Mouse (Mus musculus) bone marrow macrophage, adult 2 months (primary cell): ENCODE data around the gene Enho.

Experiments
- CTCF ChIP-seq: IDR thresholded peaks from 2 replicates; pipeline ENCODE4 v1.5.1; 2012; ENCODE audit warnings: low read depth, mild to moderate bottlenecking, low read length, moderate library complexity
- POLR2A ChIP-seq: IDR thresholded peaks from 2 replicates; pipeline ENCODE4 v1.6.1; 2012; ENCODE audit warnings: mild to moderate bottlenecking, low read depth, low read length, borderline replicate concordance

GRCm38 (mm10) chr4:41678863-41679262 is 38.7 kb upstream of the Enho start:
- TF ChIP-seq POLR2A (no peak), CTCF (no peak)
